Mouse (Mus musculus): ENCODE results near the gene Nwd2. TPM values are rescaled to one million over a fixed set of nuclear protein-coding genes. Genes with fewer than 3 reads are reported as not detected.

The Nwd2 gene
- total and polyA plus RNA-seq, 3 experiments, result 0.22 TPM; not detected in 2

- TF ChIP-seq GATA2 (IDR thresholded peaks at IDR 0.05; ENCODE audit: borderline replicate concordance, low read depth, low read length) (no peak), TAL1 (conservative IDR thresholded peaks at IDR 0.05; ENCODE audit: low read depth, low read length) (no peak), CTCF (IDR thresholded peaks at IDR 0.05; ENCODE audit: low read depth, low read length) (no peak), GATA1 (IDR thresholded peaks at IDR 0.05; ENCODE audit: borderline replicate concordance, low read length) (no peak), POLR2AphosphoS5 (IDR thresholded peaks at IDR 0.05; ENCODE audit: insufficient replicate concordance, low read depth, low read length) (no peak)
- DNase-seq (ENCODE audit: low spot score) (no peak), ATAC-seq (ENCODE audit: extremely low read depth, insufficient number of reproducible peaks, low FRiP score, poor library complexity, severe bottlenecking) (no peak)
- Histone ChIP-seq H3K9me3 (replicated peaks) (peaks cover 12% of the 10 kb centered on the region), H3K27me3 (ENCODE audit: insufficient read depth, low read length) (no peaks in the 10 kb centered on the region), H3K4me1 (ENCODE audit: insufficient read depth, low read depth, low read length) (no peaks in the 10 kb centered on the region), H3K36me3 (replicated peaks) (no peaks in the 10 kb centered on the region), H3K4me3 (ENCODE audit: low read depth, low read length) (no peak overlapping the region)
These were observed 173.0 kb downstream of the Nwd2 start for GRCm38 (mm10) chr5:63821860-63822259.

GRCm38 (mm10) chr5:63823362-63824332, 174.7 kb downstream of the Nwd2 start:
- Histone ChIP-seq H3K27me3 (ENCODE audit: insufficient read depth, low read length) (no peaks in the 10 kb centered on the region), H3K9me3 (replicated peaks) (peaks cover 12% of the 10 kb centered on the region), H3K36me3 (replicated peaks) (no peaks in the 10 kb centered on the region), H3K4me1 (ENCODE audit: insufficient read depth, low read depth, low read length) (no peaks in the 10 kb centered on the region), H3K4me3 (ENCODE audit: low read depth, low read length) (no peak overlapping the region)
- TF ChIP-seq CTCF (IDR thresholded peaks at IDR 0.05; ENCODE audit: low read depth, low read length), result no peak
- TF ChIP-seq GATA2 (IDR thresholded peaks at IDR 0.05; ENCODE audit: borderline replicate concordance, low read depth, low read length), result no peak
- TF ChIP-seq POLR2AphosphoS5 (IDR thresholded peaks at IDR 0.05; ENCODE audit: insufficient replicate concordance, low read depth, low read length), result no peak
- TF ChIP-seq GATA1 (IDR thresholded peaks at IDR 0.05; ENCODE audit: borderline replicate concordance, low read length), result no peak
- TF ChIP-seq TAL1 (conservative IDR thresholded peaks at IDR 0.05; ENCODE audit: low read depth, low read length), result no peak
- ATAC-seq (ENCODE audit: extremely low read depth, insufficient number of reproducible peaks, low FRiP score, poor library complexity, severe bottlenecking) (no peak), DNase-seq (ENCODE audit: low spot score) (no peak)

- Histone ChIP-seq H3K36me3 (replicated peaks) (no peaks in the 10 kb centered on the region), H3K27me3 (ENCODE audit: insufficient read depth, low read length) (no peaks in the 10 kb centered on the region), H3K4me3 (ENCODE audit: low read depth, low read length) (no peak overlapping the region), H3K4me1 (ENCODE audit: insufficient read depth, low read depth, low read length) (no peaks in the 10 kb centered on the region), H3K9me3 (replicated peaks) (peaks cover 12% of the 10 kb centered on the region)
- TF ChIP-seq TAL1 (conservative IDR thresholded peaks at IDR 0.05; ENCODE audit: low read depth, low read length), result no peak
- no peak for TF ChIP-seq GATA1 (IDR thresholded peaks at IDR 0.05; ENCODE audit: borderline replicate concordance, low read length)
- TF ChIP-seq POLR2AphosphoS5 (IDR thresholded peaks at IDR 0.05; ENCODE audit: insufficient replicate concordance, low read depth, low read length), result no peak
- no peak for TF ChIP-seq GATA2 (IDR thresholded peaks at IDR 0.05; ENCODE audit: borderline replicate concordance, low read depth, low read length)
- no peak for TF ChIP-seq CTCF (IDR thresholded peaks at IDR 0.05; ENCODE audit: low read depth, low read length)
- no peak for ATAC-seq (ENCODE audit: extremely low read depth, insufficient number of reproducible peaks, low FRiP score, poor library complexity, severe bottlenecking)
- no peak for DNase-seq (ENCODE audit: low spot score)
These were observed 175.9 kb downstream of the Nwd2 start for GRCm38 (mm10) chr5:63824599-63825350.

GRCm38 (mm10) chr5:63825881-63826280, 177.0 kb downstream of the Nwd2 start:
- peaks cover 12% of the 10 kb centered on the region for H3K9me3 ChIP-seq (replicated peaks)
- no peak overlapping the region for H3K4me3 ChIP-seq (ENCODE audit: low read depth, low read length)
- DNase-seq (ENCODE audit: low spot score) (no peak), ATAC-seq (ENCODE audit: extremely low read depth, insufficient number of reproducible peaks, low FRiP score, poor library complexity, severe bottlenecking) (no peak)
- no peaks in the 10 kb centered on the region for H3K36me3 ChIP-seq (replicated peaks)
- no peaks in the 10 kb centered on the region for H3K27me3 ChIP-seq (ENCODE audit: insufficient read depth, low read length)
- no peak for TF ChIP-seq GATA1 (IDR thresholded peaks at IDR 0.05; ENCODE audit: borderline replicate concordance, low read length)
- TF ChIP-seq GATA2 (IDR thresholded peaks at IDR 0.05; ENCODE audit: borderline replicate concordance, low read depth, low read length), result no peak
- TF ChIP-seq TAL1 (conservative IDR thresholded peaks at IDR 0.05; ENCODE audit: low read depth, low read length), result no peak
- TF ChIP-seq CTCF (IDR thresholded peaks at IDR 0.05; ENCODE audit: low read depth, low read length), result no peak
- TF ChIP-seq POLR2AphosphoS5 (IDR thresholded peaks at IDR 0.05; ENCODE audit: insufficient replicate concordance, low read depth, low read length), result no peak
- H3K4me1 ChIP-seq (ENCODE audit: insufficient read depth, low read depth, low read length), result no peaks in the 10 kb centered on the region

- Histone ChIP-seq H3K4me1 (ENCODE audit: insufficient read depth, low read depth, low read length) (no peaks in the 10 kb centered on the region), H3K4me3 (ENCODE audit: low read depth, low read length) (no peak overlapping the region), H3K36me3 (replicated peaks) (no peaks in the 10 kb centered on the region), H3K27me3 (ENCODE audit: insufficient read depth, low read length) (no peaks in the 10 kb centered on the region), H3K9me3 (replicated peaks) (peaks cover 4% of the 10 kb centered on the region)
- TF ChIP-seq TAL1 (conservative IDR thresholded peaks at IDR 0.05; ENCODE audit: low read depth, low read length), result no peak
- TF ChIP-seq POLR2AphosphoS5 (IDR thresholded peaks at IDR 0.05; ENCODE audit: insufficient replicate concordance, low read depth, low read length), result no peak
- no peak for TF ChIP-seq GATA2 (IDR thresholded peaks at IDR 0.05; ENCODE audit: borderline replicate concordance, low read depth, low read length)
- TF ChIP-seq GATA1 (IDR thresholded peaks at IDR 0.05; ENCODE audit: borderline replicate concordance, low read length), result no peak
- no peak for TF ChIP-seq CTCF (IDR thresholded peaks at IDR 0.05; ENCODE audit: low read depth, low read length)
- DNase-seq (ENCODE audit: low spot score), result no peak
- no peak for ATAC-seq (ENCODE audit: extremely low read depth, insufficient number of reproducible peaks, low FRiP score, poor library complexity, severe bottlenecking)
These were observed 178.1 kb downstream of the Nwd2 start for GRCm38 (mm10) chr5:63827006-63827405.
